Mouse (Mus musculus): ENCODE measurements at regions not wholly inside any gene's neighbourhood (a gene's known extent, or its start where the extent isn't known, plus 50 kb on each side); places are given as distances from the start of the nearest gene placed in this dataset.

DNA sequence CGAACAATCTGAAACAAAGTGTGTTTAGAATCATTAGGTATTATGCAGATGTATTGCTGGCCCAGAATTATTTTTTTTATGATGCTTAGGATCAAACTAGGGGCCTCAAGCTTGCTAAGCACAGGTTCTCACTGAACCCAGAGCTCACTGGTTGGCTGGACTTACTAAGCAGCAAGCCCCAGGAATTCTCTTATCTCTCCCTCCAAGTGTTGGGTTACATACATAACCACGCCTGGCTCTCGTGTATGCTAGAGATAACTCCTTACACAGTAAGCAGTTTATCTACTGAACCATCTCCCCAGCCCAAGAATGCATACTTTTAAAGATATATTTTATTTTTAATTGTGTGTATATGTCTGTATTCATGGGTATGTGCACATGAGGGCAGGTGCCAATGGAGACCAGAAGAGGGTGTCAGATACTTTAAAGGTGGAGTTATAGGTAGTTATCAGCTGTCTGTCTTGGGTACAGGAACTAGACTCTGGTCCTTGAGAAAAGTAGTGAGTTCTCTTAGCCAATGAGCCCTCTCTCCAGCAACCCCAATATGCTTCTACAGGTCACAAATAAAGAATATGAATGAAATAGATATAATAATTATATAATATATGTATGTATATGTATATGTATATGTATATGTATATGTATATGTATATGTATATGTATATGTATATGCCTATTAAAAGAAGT lies 86.0 kb upstream of the Xpo1 start:
- DNase-seq (ENCODE audit: low read depth, low spot score): no peak

DNA sequence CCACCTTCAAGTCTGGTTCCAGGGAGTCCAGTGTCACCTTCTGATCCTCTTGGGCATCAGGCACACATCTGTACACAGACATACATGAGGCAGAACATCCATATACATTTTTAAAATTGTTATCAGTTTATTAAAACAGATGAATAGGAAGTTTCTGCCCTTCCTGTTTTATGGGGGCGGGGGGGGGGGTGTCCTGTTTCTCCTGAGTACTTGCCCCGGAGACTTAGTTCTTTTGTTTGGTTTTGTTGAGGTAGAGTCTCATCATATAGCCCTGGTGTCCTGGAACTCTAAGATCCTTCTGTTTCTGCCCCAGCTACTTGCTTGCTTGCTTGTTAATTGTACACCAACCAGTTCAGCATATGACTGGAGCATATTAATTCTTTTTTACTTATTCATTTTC lies 85.0 kb upstream of the Xpo1 start:
- DNase-seq (ENCODE audit: low read depth, low spot score): no peak

DNA sequence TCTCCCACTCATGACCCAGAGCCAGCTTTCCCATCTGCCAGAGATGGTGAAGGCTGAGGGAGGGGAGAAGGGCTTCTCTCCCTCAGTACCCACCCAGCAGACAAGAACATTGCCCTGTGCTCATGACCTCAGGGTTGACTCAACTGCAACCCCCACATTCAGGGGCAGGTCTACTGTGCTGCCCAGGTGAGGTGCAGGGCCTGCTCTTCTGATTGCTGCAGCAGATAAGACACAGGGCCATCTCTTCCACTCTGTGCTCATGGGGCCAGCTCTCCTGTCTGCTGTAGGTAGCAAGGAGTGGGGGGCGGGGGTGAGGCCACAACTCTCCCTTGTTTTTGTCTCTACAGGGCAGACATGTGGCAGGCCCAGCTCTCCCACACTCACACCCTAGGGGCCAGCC lies 84.1 kb upstream of the Xpo1 start:
- DNase-seq (ENCODE audit: low read depth, low spot score): no peak

DNA sequence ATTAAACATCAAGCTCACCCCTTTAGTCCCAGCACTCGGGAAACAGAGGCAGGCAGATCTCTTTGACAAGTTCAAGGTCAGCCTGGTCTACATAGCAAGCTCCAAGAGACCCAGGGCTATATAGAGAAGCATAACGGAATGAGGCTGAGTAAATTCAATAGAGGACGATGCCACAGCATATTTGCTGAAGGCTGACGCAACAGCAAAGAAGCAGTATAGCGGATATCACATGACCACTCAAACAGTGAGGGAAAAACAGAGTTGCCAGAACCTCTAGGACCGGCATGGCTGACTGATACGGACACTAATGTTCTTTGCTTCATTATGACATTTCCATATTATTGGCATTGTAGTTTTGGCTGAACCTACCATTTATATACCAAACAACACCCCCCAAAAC lies 74.2 kb upstream of the Xpo1 start:
- DNase-seq (ENCODE audit: low read depth, low spot score): no peak

DNA sequence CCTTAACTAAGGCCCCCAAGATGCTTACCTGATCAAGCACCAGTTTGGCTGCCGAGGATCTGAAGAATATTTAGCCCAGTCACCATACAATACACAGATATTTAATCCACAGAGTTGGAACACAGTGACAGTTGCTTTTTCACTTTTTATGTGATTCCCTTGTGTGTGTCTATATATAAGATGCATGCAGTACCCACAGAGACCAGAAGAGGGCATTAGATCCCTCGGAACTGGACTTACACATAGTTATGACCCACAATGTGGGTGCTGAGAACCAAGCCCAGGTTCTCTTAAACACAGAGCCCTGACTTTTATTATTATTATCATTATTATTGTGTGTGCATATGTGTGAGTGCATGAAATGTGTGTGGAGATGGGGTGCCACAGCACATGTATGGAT lies 70.6 kb upstream of the Xpo1 start:
- DNase-seq (ENCODE audit: low read depth, low spot score): no peak

DNA sequence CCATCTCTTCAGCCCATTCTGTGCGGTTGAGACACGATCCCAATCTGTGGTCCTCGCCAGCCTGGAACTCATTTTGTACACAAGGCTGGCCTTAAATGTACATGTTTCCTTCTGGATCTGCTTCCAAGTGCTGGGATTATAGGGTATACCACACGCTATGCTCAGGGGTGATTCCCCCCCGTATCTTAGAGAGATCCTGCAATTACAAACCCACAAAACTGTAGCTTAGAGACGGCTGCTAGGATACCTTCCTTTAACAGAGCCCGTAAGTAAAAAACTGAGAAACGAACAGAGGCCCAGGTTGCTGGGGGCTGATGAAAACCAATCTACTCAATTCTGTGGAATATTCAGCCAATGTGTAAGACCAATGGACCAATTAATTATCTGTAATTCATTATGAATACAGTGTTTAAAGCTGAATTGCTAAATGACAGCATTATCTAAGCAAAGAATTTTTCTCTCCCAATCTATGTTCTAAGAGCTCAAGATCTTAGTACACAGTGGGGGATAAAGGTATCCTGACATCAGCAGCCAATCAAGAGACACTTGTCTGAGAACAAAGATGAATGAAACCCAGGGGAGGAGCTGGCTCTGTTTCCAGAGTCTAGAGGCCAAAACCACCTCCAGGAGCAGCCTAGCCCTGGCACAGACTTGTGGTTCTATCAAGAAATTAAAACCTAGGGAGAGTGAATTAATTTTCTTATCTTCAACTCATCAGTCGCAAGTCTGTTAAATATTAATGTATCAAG lies 54.0 kb upstream of the Xpo1 start:
- DNase-seq (ENCODE audit: low read depth, low spot score): no peak

DNA sequence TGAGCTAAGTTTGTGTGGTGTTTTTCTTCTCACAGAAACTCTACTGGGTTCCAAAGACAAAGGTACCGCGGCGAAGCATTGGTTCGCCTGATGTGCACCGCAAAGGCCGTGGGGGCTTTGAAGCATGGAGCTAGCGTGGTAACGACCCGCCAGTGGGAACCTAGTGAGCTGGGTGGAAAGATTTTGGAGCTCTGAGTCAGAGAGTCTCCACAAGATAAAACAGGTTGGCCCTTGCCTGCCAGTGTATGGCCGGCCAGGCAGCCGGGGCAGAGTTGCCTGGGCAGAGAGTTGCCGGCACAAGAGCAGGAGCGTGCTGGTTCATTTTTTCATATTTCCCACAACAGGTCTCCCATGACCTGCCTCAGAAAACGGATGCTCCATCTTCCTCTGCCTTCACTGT lies 52.3 kb upstream of the Xpo1 start:
- DNase-seq (ENCODE audit: low read depth, low spot score): no peak

DNA sequence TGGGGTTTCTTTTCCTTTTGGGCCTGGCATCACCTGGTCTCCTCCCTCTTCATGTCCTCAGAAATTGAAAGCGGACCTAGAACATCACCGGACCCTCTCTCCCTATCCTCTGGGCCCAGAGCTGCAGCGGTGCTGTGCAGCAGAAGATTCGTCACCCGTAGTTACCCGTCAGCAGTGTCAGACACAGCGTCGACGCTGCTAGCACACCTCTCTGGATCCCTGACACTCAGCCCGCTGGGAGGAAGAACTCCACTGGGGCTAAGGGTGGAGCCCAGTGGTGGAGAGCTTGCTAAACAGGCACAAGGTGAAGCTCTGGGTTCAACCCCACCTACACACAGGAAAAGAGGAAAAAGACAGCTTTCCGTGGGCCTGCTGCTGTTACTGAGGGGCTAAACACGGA lies 51.8 kb upstream of the Xpo1 start:
- no peak for DNase-seq (ENCODE audit: low read depth, low spot score)
